Mouse (Mus musculus) heart, adult 18-20 months (tissue): ENCODE results near the gene Spag7. TPM values are rescaled to one million over a fixed set of nuclear protein-coding genes. Genes with fewer than 3 reads are reported as not detected.

ENCODE experiments used
- microRNA-seq, 2 experiments: library from miRNA; unstranded; fragments of <30 nt; microRNA quantifications; one replicate each; pipeline ENCODE4 v1.2.0; 2022
- total RNA-seq, 2 experiments: library from RNA; stranded (reverse); gene quantifications; 2 replicates each; pipeline ENCODE4 v1.2.3; 2021

Spag7 gene
- total RNA-seq, 2 experiments from 2014 or later = 89.3 to 93.9 TPM

Small RNA genes within 50 kb of the gene (microRNA-seq; reads per million reads assigned to microRNA genes)
- gene Mir6925 = 1.1 to 1.4 reads per million in 2 experiments

Other genes starting within 250 kb of the Spag7 start
- 10 to 100 TPM; 11.3 to 12.5 TPM for gene Arrb2, start 236.8 kb downstream of the Spag7 start, total RNA-seq
- gene Med11, start 217.5 kb downstream of the Spag7 start, total RNA-seq = 1 to 10 TPM; 7.5 to 8.2 TPM
- 1 to 10 TPM; 1.7 to 2.8 TPM for gene Zmynd15, start 210.0 kb downstream of the Spag7 start, total RNA-seq
- gene Cxcl16, start 209.4 kb downstream of the Spag7 start, total RNA-seq = 1 to 10 TPM; 8.3 to 9.9 TPM
- 1 to 10 TPM; 1.4 to 2.4 TPM for gene Tm4sf5, start 164.2 kb downstream of the Spag7 start, total RNA-seq
- not detected for gene Vmo1, start 154.8 kb downstream of the Spag7 start, total RNA-seq
- gene Gltpd2, start 150.2 kb downstream of the Spag7 start, total RNA-seq = not detected
- 100 to 1,000 TPM; 226 to 256 TPM for gene Psmb6, start 144.0 kb downstream of the Spag7 start, total RNA-seq
- not detected for gene Gm40193, start 136.5 kb downstream of the Spag7 start, total RNA-seq
- 1 to 10 TPM; 5.9 to 6.1 TPM for gene Pld2, start 129.4 kb downstream of the Spag7 start, total RNA-seq
- gene Mink1, start 106.5 kb downstream of the Spag7 start, total RNA-seq = 10 to 100 TPM; 41.3 to 48.0 TPM
- gene 4930544D05Rik, start 53.6 kb downstream of the Spag7 start, total RNA-seq = not detected
- not detected for gene Chrne, start 50.2 kb downstream of the Spag7 start, total RNA-seq
- gene Gp1ba, start 30.3 kb downstream of the Spag7 start, total RNA-seq = under 1 TPM; 0.21 to 0.35 TPM
- gene Rnf167, start 22.2 kb downstream of the Spag7 start, total RNA-seq = 10 to 100 TPM; 51.4 to 63.0 TPM
- 100 to 1,000 TPM; 619 to 711 TPM for gene Slc25a11, start 21.9 kb downstream of the Spag7 start, total RNA-seq
- 100 to 1,000 TPM; 303 to 305 TPM for gene Pfn1, start 14.8 kb downstream of the Spag7 start, total RNA-seq
- 1,000 to 10,000 TPM; 1,596 to 1,839 TPM for gene Eno3, start 12.2 kb downstream of the Spag7 start, total RNA-seq
- 10 to 100 TPM; 34.0 to 36.9 TPM for gene Camta2, start 18.7 kb upstream of the Spag7 start, total RNA-seq
- gene Inca1, start 30.7 kb upstream of the Spag7 start, total RNA-seq = 1 to 10 TPM; 6.1 to 7.7 TPM
- gene Kif1c, start 31.1 kb upstream of the Spag7 start, total RNA-seq = 100 to 1,000 TPM; 469 to 485 TPM
- gene Zfp3, start 94.8 kb upstream of the Spag7 start, total RNA-seq = 1 to 10 TPM; 7.5 to 7.7 TPM
- gene Scimp, start 143.2 kb upstream of the Spag7 start, total RNA-seq = 1 to 10 TPM in 1 of 2 experiments, under 1 TPM in 1; 0.42 to 1.1 TPM
- gene Rabep1, start 175.4 kb upstream of the Spag7 start, total RNA-seq = 10 to 100 TPM; 37.6 to 39.0 TPM